Mouse (Mus musculus): ENCODE results near the gene Adprm.
"Not testable (repeated sequence)": the region's sequence is repeated elsewhere in the genome, so short reads cannot be mapped to it uniquely, and the experiment has no call there.

Adprm gene

DNA sequence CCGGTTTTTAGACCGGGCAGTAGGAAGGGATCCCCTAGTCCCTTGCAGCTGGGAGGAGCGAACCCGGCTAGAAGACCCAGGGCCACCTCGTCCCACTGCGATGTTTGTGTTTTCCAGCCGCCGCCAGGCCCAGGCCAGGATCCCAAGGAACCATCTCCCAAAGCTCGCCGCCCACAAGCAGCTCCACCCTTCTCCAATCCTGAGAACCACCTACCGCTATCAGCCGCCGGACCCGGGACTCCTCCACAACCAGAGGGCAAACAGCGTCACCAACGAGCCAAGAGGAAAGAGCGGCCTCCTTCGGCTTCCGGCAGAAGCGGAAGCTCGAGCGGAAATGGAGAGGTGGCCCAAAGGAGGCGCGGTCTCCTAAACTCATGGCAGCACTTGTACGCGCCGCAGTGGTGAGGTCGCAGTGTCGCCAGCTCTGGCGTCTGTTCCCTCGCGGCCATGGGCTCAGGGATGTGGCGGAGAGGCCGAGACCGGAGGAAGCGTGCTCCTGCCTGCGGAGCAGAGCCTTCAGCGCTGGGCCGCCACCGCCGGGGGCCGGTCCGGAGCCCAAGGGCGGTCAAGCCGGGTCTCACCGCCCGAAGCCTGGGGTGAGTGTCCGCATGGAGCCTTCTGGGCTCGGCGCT is at the start of gene Adprm, which contains the start of gene Sco1:
Gene Adprm (minus strand): TSS at position 274 of the 632 bp plus-strand sequence.
Gene Sco1 (plus strand): TSS at position 350 of the 632 bp plus-strand sequence.
- DNase-seq: peak; percentile 82

DNA sequence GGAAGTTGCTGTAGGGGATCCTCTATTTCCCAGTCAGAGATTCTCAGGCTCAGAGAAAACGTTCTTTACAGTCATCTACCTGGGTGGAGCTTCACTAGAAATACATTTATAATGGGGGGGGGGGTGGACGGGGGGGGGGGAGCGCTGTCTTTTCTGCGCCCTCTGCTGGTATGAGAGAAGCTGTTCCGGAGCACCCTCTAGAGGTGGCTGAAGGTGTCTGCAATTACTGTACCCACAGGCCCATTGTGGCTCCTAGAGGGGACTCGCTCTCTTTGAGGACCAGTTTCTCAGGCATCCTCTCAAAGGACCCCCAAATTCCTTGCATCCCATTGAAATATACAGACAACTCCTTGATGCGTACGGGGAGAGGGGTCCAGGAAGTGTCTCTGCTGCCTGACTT is 49.3 kb upstream of the Adprm start:
- peak; percentile 34 for DNase-seq

DNA sequence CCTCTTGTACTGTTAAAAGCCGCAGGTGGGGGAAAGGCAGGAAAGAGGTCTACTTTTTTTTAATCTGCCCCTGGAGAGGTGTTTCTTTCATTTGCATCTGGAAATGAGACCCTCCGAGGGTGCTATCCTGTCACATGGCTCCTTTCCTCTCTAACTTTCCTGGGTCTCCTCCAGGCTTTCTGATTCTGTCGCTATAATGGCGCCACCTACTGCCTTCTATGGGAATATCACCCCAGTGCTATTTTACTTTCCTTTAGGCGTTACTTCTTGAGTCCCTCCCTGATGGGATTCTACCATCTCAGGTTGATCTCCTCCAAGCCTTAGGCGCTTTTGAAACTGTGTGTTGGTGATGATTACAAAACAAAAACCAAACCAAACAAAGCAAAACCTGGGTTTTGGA is 47.8 kb upstream of the Adprm start:
- DNase-seq: peak; percentile 20

DNA sequence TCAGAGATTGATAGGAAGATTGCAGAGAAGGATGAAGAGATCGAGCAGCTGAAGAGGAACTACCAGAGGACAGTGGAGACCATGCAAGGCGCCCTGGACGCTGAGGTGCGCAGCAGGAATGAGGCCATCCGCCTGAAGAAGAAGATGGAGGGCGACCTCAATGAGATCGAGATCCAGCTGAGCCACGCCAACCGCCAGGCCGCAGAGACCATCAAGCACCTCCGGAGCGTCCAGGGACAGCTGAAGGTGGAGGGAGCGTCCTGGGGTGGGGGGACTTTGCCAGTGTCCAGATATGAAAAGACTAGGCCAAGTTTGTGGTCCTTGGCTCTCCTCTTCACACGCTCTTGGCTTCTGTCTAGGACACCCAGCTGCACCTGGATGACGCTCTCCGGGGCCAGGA is 46.8 kb upstream of the Adprm start:
- no peak for DNase-seq

DNA sequence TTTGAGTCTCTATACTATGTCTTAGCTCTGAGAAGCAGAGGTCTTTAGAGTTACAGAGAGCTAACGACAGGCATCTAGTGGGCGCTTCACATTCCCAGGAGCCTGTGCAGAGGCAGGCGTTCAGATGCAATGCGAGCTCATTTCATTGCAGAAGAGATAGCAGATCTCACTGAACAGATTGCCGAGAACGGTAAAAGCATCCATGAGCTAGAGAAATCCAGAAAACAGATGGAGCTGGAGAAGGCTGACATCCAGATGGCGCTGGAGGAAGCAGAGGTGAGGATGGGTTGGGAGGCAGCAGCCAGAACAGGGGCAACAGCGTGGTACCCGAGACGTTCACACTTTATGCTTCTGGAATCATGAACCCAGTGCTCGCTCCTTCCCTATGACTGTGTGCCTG is 46.0 kb upstream of the Adprm start:
- no peak for DNase-seq

DNA sequence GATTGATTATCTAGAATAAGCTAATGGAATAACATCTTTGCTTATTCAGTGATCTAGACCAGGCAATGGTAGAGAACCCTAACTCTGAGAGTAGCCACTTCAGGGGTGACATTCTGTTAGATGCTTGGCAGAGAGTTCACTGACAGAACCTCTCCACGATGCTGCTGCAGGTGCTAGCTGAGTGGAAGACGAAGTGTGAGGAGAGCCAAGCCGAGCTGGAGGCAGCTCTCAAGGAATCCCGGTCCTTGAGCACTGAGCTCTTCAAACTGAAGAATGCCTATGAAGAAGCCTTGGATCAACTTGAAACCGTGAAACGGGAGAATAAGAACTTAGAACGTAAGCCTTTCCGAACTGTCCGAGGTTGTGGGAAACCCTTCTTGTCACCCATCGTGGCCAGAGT is 45.3 kb upstream of the Adprm start:
- no peak for DNase-seq

DNA sequence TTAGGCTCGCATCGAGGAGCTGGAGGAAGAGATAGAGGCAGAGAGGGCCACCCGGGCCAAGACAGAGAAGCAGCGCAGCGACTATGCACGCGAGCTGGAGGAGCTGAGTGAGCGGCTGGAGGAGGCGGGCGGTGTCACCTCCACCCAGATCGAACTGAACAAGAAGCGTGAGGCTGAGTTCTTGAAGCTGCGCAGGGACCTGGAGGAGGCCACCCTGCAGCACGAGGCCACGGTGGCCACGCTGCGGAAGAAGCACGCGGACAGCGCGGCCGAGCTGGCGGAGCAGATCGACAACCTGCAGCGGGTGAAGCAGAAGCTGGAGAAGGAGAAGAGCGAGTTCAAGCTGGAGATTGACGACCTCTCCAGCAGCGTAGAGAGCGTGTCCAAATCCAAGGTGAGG is 42.1 kb upstream of the Adprm start:
- DNase-seq: no peak

DNA sequence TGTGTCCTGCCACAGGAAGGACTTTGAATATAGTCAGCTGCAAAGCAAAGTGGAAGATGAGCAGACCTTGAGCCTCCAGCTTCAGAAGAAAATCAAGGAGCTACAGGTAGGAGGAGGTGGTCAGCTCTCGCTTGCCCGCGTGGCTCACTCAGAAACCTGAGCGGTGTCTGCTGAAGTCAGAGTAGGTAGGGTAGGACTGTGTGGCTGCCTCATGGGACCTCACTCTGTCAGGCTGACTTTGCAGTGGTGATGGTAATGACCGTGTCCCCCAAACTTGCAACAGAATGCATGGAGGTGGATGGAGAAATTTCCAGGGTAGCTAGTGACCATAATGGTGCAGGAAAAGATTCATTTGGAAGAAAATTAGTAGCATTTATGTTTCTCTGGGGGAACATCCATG is 41.3 kb upstream of the Adprm start:
- no peak for DNase-seq

DNA sequence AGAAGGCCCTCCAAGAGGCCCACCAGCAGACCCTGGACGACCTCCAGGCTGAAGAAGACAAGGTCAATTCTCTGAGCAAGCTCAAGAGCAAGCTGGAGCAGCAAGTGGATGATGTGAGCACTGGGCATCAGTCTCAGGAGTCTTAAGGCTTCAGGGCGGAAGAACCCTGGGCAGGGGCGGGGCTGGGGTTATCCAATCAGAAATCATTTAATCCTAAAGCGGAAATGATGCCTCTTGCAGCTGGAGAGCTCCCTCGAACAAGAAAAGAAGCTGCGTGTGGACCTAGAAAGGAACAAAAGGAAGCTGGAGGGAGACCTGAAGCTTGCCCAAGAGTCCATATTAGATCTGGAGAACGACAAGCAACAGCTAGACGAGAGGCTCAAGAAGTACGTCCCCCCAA is 40.8 kb upstream of the Adprm start:
- no peak for DNase-seq

DNA sequence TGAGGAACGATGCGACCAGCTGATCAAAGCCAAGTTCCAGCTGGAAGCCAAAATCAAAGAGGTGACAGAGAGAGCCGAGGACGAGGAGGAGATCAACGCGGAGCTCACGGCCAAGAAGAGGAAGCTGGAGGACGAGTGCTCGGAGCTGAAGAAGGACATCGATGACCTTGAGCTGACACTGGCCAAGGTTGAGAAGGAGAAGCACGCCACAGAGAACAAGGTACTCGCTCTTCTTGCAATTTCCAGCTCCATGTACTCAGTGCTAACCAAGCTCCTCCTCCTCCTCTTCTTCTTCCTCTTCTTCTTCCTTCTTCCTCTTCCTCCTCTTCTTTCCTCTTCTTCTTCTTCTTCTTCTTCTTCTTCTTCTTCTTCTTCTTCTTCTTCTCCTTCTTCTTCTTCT is 40.0 kb upstream of the Adprm start:
- not testable (repeated sequence) for DNase-seq

DNA sequence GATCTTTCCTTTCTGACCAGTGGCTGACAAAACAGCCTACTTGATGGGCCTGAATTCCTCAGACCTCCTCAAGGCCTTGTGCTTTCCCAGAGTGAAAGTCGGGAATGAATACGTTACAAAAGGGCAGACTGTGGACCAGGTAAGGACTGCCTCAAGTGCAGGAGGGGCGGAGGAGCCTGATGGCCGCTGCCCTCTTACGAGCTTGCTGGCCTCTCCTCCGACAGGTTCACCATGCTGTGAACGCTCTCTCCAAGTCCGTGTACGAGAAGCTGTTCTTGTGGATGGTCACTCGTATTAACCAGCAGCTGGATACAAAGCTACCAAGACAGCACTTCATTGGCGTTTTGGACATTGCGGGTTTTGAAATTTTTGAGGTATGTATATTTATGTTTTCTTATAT is 34.8 kb upstream of the Adprm start:
- no peak for DNase-seq

DNA sequence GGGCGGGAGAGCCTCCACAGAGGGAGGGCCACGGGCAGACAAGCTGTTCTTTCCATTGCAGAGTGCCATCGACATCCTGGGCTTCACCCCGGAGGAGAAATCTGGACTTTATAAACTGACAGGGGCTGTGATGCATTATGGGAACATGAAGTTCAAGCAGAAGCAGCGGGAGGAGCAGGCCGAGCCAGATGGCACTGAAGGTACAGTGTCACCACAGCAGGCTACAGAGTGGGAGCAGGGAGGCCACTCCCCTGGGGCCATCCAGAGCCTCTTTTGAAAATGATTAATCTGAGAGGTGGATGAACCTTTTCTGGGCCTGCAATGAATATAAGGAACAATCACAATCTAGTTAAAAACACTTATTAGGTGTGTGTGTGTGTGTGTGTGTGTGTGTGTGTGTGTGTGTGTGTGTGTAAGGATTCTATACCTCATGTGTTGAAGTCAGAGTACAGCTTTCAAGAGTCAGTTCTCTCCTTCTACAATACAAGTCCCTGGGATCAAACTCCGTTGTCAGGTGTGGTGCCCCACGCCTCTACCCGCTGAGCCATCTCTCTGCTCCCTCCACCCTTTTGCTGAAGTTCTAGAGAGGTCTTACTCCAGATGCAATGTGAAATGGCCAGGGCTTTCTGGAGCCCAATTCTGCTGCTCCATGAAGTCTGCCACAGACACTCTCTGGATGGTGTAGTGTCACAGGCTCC is 34.2 kb upstream of the Adprm start:
- no peak for DNase-seq

DNA sequence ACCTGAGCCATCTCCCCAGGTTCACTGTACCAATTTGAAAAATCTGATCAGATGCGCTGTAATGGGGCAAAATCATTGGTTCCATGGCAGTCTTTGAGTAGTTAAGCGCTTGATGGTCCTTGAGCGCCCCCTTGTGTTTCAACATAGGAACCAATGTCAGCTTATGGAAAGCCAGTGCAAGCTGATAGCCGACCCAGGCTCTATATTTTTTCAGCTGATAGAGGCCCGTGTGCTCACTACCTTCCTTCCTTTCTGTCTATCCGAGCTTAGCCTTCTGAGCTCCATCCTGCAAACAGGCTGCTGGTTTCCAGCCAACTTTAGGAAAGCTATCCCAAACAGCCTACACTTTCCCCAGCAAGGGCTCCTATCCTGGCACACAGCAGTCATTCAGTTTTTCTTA is 33.1 kb upstream of the Adprm start:
- peak; percentile 61 for DNase-seq

DNA sequence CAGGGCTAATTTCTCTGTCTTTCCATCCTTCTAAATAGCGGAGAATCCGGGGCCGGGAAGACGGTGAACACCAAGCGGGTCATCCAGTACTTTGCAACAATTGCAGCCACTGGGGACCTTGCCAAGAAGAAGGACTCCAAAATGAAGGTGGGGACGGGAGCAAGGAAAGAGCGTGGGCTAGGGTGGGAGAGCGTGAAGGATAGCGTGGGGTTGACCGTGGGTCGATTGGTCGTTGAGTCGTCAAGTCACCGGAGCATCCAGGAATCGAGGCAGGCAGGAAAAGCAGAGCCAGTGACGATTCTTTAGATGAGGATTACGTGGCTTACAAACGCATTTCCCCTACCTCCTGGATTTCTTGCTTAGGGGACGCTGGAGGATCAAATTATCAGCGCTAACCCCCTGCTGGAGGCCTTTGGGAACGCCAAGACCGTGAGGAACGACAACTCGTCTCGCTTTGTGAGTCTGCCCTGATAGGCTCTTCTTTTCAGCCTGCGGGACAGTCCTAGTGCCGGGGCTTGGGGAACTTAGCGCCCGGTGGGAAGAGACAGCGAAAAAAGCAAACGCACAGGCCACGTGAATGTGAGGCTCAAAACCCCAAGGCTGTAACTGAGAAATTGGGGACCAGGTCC is 31.4 kb upstream of the Adprm start:
- DNase-seq: no peak

DNA sequence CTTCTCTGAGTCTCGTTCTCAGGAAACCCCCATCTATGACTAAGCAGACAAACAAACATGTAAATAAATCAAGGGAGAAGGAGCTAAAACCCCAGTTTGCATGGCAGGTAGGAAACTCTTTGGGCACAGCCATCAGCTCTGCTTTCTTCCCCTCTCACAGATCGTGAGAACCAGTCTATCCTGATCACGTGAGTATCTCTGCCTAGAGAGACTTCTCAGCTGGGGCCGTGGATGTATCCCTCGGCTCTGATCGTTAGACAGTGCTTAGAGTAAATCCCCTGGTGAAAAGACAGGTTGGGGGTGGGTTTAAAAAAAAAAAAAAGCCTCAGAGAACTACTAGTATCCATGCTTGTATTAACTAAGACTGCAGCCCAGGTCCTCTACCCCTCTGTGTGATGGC is 30.8 kb upstream of the Adprm start:
- DNase-seq: no peak

DNA sequence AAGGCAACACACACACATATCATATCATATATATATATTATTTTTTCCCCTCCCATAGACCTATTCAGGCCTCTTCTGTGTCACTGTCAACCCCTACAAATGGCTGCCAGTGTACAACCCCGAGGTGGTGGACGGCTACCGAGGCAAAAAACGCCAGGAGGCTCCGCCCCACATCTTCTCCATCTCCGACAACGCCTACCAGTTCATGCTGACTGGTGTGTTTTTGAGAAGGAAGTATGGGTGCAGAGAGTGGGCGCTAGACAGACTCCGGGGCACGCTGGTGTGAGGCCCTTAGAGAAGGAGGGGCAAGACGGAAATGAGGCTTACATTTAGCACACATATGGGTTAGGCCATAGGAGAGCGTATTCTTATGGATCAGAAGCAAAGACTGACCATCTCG is 30.4 kb upstream of the Adprm start:
- DNase-seq: no peak

DNA sequence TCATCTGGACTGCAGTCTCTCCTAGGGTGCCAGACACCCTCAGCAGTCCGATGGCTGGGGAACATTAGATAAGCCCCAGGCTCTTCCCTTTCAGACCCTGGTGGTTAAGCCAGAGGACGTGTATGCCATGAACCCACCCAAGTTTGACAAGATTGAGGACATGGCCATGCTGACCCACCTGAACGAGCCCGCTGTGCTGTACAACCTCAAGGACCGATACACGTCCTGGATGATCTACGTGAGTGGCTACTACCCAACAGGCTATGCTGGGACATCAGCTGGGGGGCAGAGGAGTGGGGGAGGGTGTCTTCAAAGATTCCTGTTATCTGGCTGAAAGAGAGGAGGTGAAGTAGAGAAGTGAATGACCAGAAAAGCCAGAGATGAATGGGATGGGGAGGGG is 29.8 kb upstream of the Adprm start:
- no peak for DNase-seq

DNA sequence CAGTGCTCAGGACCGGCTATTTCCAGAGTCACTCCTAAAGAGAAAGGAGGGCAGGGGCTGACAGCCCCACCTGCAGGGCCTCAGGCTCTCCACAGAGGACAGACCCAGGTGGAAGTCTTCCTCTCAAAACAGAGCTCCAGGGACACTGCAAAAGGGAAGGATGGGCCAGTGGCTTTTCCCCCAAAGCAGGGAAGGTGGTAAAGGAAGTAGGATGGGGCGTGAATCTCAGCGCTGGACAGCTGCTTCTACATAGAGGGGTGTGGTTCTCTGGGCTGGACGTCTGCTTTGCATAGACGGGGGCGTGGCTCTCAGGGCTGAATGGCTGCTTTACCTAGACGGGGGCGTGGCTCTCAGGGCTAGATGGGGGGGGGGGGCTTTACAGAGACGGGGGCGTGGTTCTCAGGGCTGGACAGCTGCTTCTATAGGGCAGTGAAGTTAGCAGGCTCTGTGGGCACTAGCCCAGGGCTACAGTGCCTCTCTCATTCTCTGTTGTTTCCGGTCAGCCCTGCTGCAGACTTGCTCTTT is 28.8 kb upstream of the Adprm start:
- DNase-seq: no peak

DNA sequence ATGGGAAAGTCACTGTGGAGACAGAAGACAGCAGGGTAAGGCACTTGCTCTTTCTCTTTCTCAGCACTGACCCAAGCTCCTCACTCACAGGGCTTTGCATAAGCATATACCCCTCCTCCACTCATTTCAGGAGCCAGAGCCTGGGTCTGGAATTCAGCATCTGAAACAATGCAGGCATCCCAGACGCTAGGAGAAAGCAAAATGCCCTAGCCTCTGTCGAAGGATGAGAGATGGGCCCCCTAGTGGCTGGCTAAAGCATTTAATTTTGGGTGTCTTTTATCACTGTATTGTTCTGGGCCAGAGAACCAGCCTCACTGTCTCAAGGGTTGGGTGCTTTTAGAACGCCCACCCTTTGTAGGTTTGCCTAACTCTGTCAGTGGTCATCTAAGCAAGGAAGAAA is 27.8 kb upstream of the Adprm start:
- peak; percentile 37 for DNase-seq

DNA sequence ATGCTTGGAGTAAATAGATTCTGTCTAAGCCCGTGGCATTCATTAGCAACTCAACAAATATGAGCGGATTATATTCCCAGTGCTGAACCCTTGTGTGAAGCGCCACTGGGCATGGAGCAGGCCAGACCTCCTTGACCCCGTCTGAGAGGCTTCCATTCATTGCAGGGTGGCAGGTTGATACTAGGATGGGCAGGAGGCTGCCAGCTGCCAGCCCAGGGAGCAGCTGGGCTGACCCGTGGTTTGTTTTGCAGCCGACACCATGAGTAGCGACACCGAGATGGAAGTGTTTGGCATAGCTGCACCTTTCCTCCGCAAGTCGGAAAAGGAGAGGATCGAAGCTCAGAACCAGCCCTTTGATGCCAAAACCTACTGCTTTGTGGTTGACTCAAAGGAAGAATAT is 27.3 kb upstream of the Adprm start:
- DNase-seq: no peak

DNA sequence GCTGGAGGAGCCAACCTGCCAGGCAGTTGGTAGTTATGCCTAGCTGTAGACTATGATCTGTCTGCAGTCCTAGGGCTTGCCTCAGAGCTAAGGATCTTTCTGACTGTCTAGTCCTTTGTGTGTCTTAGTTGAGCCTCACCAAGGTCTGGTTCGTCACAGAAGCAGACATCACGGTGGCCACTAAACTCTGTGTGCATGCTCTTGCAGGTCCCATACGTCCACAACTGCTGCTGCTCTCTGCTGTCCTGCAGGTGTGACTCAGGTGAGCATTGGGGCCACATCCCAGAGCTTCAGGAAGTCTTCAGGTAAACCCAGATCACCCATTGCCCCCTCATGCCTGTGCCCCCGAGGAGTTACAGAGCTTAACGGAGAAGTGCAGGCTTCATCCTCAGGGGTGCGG is 26.5 kb upstream of the Adprm start:
- no peak for DNase-seq

DNA sequence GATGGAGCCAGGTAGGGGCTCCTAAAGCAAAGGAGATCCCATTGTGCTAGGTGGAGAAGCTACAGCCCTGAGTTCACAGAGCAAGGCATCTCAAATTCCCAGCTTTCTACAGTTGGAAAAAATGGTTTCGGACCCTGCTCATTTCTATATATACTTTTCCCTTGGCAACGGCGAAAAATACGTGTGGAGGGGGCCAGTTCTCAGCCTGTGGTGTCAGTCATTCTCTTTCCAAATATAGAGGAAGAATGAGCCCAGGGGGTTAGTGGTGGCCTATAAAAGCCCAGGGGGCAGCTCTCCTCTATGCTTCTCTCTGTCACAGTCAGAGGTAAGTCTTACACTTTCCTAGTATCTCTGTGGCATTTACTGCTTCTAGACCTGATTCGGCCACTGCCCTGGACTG is 25.6 kb upstream of the Adprm start, which contains the start of gene Myh3:
Gene Myh3 (plus strand): TSS at position 301 of the 400 bp plus-strand sequence.
- DNase-seq: no peak

DNA sequence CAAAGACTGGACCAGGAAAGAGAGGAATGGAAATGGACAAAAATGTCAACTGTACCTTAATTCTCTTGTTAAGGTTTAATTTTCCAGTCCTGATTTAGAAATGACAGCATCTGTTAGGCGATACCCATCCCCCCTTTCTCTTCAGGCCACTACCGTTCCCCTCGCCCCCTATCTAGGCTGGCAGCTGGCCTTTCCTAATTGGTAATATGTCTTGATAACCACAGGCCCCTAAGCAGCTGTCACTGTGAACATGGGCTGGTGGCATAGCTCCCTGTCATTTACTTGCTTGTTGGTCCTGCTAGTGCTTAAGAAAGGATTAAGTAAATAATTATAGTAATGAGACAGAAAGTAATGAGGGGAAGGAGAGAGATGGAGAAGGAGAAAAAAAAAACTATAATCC is 25.0 kb upstream of the Adprm start:
- no peak for DNase-seq

DNA sequence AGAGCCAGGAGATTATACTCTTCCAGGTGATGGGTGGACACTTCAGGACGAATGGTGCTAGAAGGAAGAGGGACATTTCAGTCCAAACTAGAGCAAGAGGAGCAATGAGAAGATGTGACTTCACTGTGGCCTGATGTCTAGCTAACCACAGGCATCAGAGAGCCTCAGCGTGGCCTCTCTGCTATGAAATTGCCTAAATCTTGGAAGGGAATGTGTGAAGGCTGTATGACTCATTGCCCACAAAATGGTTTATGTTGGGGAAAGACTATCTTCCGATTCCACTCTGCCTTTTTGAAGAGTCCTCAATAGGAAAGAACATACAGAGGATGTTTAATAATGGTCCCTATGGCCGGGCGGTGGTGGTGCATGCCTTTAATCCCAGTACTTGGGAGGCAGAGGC is 24.4 kb upstream of the Adprm start:
- no peak for DNase-seq

All from thymus, postnatal 25 days (tissue).